Mouse (Mus musculus): ENCODE measurements around the gene Entpd1.

DNA sequence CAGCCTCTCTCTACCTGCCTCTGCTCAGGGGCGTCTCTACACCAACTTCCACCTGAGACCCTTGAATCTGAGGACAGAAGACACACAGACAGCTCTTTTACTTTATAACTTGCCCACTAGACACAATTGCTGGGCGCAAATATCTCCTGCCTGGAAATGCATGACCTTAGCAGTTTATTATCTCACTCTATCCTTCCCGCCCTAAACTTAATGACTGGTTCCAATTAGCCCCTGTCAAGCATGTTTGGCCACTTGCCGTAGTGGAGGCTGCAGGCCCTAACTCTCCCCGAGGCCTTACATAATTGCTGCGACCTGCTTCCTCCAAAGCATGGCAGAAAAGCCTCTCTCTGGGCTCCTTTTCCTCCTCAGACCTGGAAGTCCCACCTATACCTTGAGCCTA lies 34.2 kb downstream of the Entpd1 start:
- TF ChIP-seq CTCF (IDR thresholded peaks at IDR 0.05; ENCODE audit: borderline replicate concordance, control insufficient read depth, extremely low read depth, insufficient read depth, low read length, poor library complexity) (no peak), POLR2A (IDR thresholded peaks at IDR 0.05; ENCODE audit: control insufficient read depth, extremely low read depth, insufficient read depth, low read length, poor library complexity) (no peak)
